Mouse (Mus musculus): ENCODE data around the gene Mark3.

DNA sequence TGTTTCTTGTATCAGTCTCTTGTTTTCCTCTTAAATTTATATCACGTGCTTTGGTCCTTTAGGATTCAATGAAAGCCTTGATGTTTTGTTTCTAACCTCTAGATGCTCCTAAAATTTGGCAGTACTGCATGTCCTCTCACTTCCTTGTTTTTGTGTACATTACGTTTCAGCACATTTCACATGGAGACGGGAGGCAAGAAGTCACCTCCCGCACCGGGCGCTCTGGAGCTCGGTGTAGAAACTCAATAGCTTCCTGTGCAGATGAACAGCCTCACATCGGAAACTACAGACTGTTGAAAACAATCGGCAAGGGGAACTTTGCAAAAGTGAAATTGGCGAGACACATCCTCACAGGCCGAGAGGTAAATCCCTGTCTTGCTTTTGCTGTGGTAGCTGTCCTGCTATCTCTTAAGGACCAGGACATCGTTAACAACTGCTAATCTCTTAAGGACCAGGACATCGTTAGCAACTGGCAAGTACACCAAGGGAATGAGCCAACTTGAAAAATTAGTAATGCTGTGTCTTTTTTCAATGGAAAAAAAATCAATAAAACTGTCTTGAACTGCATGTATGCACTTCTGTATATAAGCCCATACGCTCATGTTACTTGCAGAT lies 18.2 kb downstream of the Mark3 start:
- TF ChIP-seq GATA1 (IDR thresholded peaks at IDR 0.05; ENCODE audit: low read length), result no peak
- TF ChIP-seq TAL1 (IDR thresholded peaks at IDR 0.05; ENCODE audit: low read length), result no peak

Measured in erythroblast, embryonic 14.5 days (primary cell).